Mouse (Mus musculus) lung, embryonic 16.5 days (tissue): ENCODE data around the gene Nrm. TPM values are rescaled to one million over a fixed set of nuclear protein-coding genes. Genes with fewer than 3 reads are reported as not detected.

Experiments
- ATAC-seq: fragments of 200-750 bp; cut with Nextera tagmentation; 2 replicates; pipeline ENCODE4 v1.8.0; 2017; ENCODE audit warnings: low read depth, mild to moderate bottlenecking, moderate library complexity
- H3K27ac ChIP-seq: fragments of 300-500 bp; sonication (generic); 2 replicates; pipeline ENCODE4 v1.5.1; 2014; ENCODE audit warnings: mild to moderate bottlenecking, control low read depth, low read length
- H3K27me3 ChIP-seq: fragments of 300-500 bp; sonication (generic); 2 replicates; pipeline ENCODE4 v1.6.1; 2014; ENCODE audit warnings: low read depth, low read length, mixed read lengths; ENCODE audit not compliant: control insufficient read depth, insufficient read depth
- H3K36me3 ChIP-seq: fragments of 300-500 bp; sonication (generic); 2 replicates; pipeline ENCODE4 v1.6.1; 2014; ENCODE audit warnings: low read length; ENCODE audit not compliant: control insufficient read depth, insufficient read depth
- H3K4me1 ChIP-seq: fragments of 300-500 bp; sonication (generic); replicated peaks from 2 replicates; pipeline ENCODE4 v1.6.1; 2014; ENCODE audit warnings: low read length, mixed read lengths; ENCODE audit not compliant: control insufficient read depth, insufficient read depth
- H3K4me2 ChIP-seq: fragments of 300-500 bp; sonication (generic); 2 replicates; pipeline ENCODE4 v1.6.1; 2014; ENCODE audit warnings: low read depth, low read length, control low read depth
- H3K4me3 ChIP-seq: fragments of 300-500 bp; sonication (generic); 2 replicates; pipeline ENCODE4 v1.5.1; 2014; ENCODE audit warnings: mild to moderate bottlenecking, low read length, control low read depth
- H3K9ac ChIP-seq: fragments of 300-500 bp; sonication (generic); 2 replicates; pipeline ENCODE4 v1.6.1; 2014; ENCODE audit warnings: low read length, control low read depth
- H3K9me3 ChIP-seq: fragments of 300-500 bp; sonication (generic); 2 replicates; pipeline ENCODE4 v1.6.1; 2016; ENCODE audit warnings: low read length; ENCODE audit not compliant: control insufficient read depth
- WGBS: fragments of 180-500 bp; shearing (Covaris S2); extraction: QIAGEN DNeasy Blood & Tissue Kit; methylation state at CpG from one replicate; pipeline ENCODE4 v1.1.7; 2014; 5-methylcytosine and 5-hydroxymethylcytosine counted together
- polyA plus RNA-seq: library from polyadenylated mRNA; unstranded; fragments of >200 nt; fragmentation: Nextera tagmentation; extraction: Ambion mirVana; gene quantifications from 2 replicates; pipeline ENCODE4 v1.2.1, GENCODE M21; 2015

Gene Nrm
- polyA plus RNA-seq, result 65.6 and 67.9 TPM in 2 replicates

DNA sequence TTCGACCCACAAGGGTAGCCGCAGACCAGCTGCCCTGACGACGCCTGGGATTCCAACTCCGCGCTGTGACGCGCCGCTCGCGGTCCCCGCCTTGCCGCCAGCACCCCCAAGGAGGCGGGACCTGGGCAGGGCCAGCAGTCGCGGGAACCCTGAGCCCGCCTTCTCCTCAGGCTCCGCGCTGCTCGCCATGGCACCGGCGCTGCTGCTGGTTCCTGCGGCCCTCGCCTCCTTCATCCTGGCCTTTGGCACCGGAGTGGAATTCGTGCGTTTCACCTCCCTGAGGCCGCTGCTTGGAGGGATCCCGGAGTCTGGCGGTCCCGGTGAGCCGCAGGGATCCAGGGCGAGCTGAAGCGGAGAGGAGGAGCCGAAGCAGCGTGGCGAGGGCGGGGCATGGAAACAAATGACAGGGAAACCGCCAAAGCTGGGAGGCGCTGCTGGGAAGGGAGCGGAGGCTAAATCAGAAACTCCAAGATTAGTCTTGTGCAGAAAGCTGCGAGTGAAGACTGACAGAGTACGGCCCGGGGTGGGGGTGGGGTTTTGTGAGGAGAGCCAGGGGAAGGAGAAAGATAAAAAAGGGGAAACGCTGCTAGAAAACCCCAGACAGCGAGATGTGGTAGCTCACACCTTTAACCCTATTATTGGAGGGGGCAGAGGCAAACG, at the start of gene Nrm:
Nrm (plus strand) TSS at position 121 of the 660 bp plus-strand sequence.
- H3K27ac ChIP-seq, result peak within 1 kb of the TSS; percentile 96
- peaks cover 15% of the 10 kb centered on the region for H3K36me3 ChIP-seq
- H3K9ac ChIP-seq, result peak within 1 kb of the TSS; percentile 81
- peak; percentile 91 for ATAC-seq
- H3K27me3 ChIP-seq, result no peaks in the 10 kb centered on the region
- H3K4me3 ChIP-seq, result peak within 1 kb of the TSS; percentile 88
- H3K4me2 ChIP-seq, result peak within 1 kb of the TSS; percentile 78
- under 1% methylated on average over 47 of the region's 47 CpGs for WGBS
- H3K9me3 ChIP-seq, result no peaks in the 10 kb centered on the region
- H3K4me1 ChIP-seq, result peaks cover 13% of the 10 kb centered on the region

DNA sequence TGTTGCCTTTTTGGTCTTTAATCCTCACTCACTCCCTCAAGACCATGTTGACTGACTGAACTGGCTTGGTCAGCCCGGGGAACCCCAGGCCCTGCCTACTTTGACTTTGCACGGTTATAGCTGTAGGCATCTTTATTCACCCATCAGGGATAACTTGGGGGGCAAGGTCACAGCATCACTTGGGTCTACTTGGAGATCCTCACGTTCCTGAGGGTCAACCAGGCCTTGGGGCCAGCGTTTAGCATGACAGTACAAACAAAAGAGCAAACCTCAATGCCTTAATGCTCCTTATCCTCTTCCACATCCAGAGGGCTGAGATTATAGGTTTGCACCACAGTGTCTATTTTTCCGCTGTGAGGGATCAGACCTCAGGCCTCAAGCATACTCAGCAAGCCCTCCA, 48.8 kb upstream of the Nrm start:
- Histone ChIP-seq H3K27me3 (no peaks in the 10 kb centered on the region), H3K4me2 (no peak overlapping the region), H3K36me3 (no peaks in the 10 kb centered on the region), H3K9ac (no peak overlapping the region), H3K27ac (peak overlapping the region; percentile 94), H3K9me3 (no peaks in the 10 kb centered on the region), H3K4me1 (peaks cover 47% of the 10 kb centered on the region), H3K4me3 (no peak overlapping the region)
- WGBS, result 69% methylated on average over 5 of the region's 5 CpGs
- ATAC-seq, result no peak

DNA sequence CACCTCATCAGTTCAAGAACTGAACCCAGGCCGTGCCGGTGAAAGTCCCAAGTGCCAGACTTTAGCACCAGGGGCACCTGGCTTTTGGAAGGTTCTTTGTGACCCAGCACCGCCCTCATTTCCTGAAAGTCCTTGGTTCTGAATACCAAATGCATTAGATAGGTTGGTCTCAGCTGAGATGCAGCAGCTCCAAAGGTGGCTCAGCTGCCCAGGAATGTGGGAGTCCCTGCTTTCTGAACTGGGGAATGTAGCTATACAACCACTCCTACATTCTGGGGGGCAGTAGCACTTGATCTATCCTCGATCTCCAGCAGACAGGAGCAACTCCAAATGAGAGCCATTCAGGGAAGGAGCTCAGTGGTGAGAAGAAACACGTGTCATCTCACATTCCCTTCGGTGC, 48.4 kb upstream of the Nrm start:
- Histone ChIP-seq H3K27ac (peak overlapping the region; percentile 94), H3K9me3 (no peaks in the 10 kb centered on the region), H3K36me3 (no peaks in the 10 kb centered on the region), H3K27me3 (no peaks in the 10 kb centered on the region), H3K4me2 (no peak overlapping the region), H3K9ac (peak overlapping the region; percentile 29; the same call in 1 of the 2 replicates), H3K4me1 (peaks cover 51% of the 10 kb centered on the region), H3K4me3 (no peak overlapping the region)
- ATAC-seq, result peak; percentile 19
- 42% methylated on average over 6 of the region's 6 CpGs for WGBS

DNA sequence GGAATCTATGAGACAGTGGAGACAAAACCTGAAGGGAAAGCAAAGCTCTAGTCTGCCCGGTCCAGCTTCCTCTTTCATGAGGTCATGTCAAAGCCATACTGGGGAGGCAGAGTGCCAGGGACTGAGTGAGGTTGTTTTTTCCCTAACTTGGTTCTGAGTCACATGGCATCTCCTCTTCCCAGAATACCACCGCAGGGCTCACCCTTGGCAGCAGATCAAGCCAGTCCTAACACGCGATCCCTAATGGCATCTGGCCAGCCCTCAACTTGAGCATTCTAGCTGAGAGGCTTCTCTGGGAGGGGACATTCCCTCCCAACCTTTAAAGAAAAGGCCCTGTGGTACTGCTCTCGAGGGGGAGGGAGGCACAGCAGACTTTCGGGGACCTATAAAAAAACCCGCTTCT, 47.9 kb upstream of the Nrm start:
- peaks cover 50% of the 10 kb centered on the region for H3K4me1 ChIP-seq
- H3K9me3 ChIP-seq, result no peaks in the 10 kb centered on the region
- H3K27ac ChIP-seq, result peak overlapping the region; percentile 94
- peak; percentile 91 for ATAC-seq
- H3K4me3 ChIP-seq, result no peak overlapping the region
- peak overlapping the region; percentile 29; the same call in 1 of the 2 replicates for H3K9ac ChIP-seq
- 9% methylated on average over 7 of the region's 7 CpGs for WGBS
- H3K27me3 ChIP-seq, result no peaks in the 10 kb centered on the region
- no peaks in the 10 kb centered on the region for H3K36me3 ChIP-seq
- H3K4me2 ChIP-seq, result no peak overlapping the region

DNA sequence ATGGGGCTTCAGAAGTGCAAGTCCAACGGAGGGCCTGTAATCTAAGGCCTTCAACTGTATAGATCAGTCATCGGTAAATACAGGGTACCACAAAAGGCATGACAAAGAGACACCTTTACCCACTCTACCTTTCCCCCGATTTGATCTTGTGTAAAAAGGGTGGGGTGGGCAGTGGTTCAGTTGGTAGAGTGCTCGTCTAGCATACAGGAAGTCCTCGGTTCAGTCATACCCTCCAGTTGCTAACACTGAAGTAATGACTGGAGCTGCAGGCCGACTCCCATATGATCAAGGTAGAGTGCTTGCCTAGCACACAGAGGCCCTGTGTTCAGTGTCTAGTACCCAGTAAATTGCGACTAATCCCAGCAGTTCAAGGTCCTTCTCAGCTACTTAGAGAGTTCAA, 47.5 kb upstream of the Nrm start:
- Histone ChIP-seq H3K9me3 (no peaks in the 10 kb centered on the region), H3K4me1 (peaks cover 50% of the 10 kb centered on the region), H3K36me3 (no peaks in the 10 kb centered on the region), H3K4me2 (0 out of 2 replicates have a peak overlapping the region, but pooled peaks have one; percentile 3), H3K27ac (peak overlapping the region; percentile 94), H3K4me3 (no peak overlapping the region), H3K9ac (no peak overlapping the region), H3K27me3 (no peaks in the 10 kb centered on the region)
- ATAC-seq, result peak; percentile 50
- 47% methylated on average over 7 of the region's 7 CpGs for WGBS

DNA sequence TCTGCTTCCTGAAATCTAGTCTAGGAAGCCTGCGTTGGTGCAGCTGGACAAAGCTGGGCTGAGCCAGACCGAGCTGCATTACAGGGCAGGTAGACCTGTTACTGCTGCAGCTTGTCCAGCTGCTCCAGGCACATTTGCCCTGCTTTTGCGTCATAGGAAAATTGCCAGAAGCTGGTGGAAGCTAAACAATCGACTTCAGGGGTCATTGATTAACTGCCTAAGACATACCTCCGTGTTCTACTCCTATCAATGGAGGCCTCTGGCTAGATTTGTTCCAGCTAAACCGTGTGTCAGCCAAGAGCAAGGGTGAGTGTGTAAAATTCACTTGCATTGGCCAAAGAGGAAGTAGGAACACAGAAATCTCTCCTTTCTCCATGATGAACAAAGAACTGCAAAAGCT, 46.4 kb upstream of the Nrm start:
- WGBS, result 38% methylated on average over 6 of the region's 6 CpGs
- peak overlapping the region; percentile 51 for H3K27ac ChIP-seq
- no peak overlapping the region for H3K4me2 ChIP-seq
- H3K9me3 ChIP-seq, result no peaks in the 10 kb centered on the region
- H3K27me3 ChIP-seq, result no peaks in the 10 kb centered on the region
- H3K9ac ChIP-seq, result no peak overlapping the region
- H3K4me1 ChIP-seq, result peaks cover 50% of the 10 kb centered on the region
- H3K36me3 ChIP-seq, result no peaks in the 10 kb centered on the region
- no peak for ATAC-seq
- no peak overlapping the region for H3K4me3 ChIP-seq

DNA sequence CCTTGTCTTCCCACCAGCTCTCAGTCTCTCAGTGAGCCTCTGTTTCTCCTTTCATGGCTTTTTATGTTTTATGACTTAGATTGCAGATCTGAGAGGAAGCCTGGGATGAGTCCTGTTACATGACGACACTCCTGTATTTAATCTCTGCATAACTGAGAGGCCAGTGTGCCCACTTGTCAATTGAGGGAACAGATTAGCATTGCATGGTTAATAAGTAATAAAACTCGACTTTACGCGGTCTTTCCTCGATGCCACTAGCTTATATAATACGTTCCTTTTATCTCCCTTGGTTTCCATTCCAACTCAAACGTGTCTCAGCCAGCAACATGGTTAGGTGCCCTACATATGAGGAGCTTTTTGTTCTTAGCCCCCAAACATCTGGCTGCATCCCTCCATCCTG, 45.3 kb upstream of the Nrm start:
- Histone ChIP-seq H3K9ac (no peak overlapping the region), H3K4me2 (no peak overlapping the region), H3K9me3 (no peaks in the 10 kb centered on the region), H3K4me3 (no peak overlapping the region), H3K36me3 (no peaks in the 10 kb centered on the region), H3K27me3 (no peaks in the 10 kb centered on the region), H3K27ac (0 out of 2 replicates have a peak overlapping the region, but pooled peaks have one; percentile 4), H3K4me1 (peaks cover 53% of the 10 kb centered on the region)
- 52% methylated on average over 7 of the region's 7 CpGs for WGBS
- ATAC-seq, result no peak

DNA sequence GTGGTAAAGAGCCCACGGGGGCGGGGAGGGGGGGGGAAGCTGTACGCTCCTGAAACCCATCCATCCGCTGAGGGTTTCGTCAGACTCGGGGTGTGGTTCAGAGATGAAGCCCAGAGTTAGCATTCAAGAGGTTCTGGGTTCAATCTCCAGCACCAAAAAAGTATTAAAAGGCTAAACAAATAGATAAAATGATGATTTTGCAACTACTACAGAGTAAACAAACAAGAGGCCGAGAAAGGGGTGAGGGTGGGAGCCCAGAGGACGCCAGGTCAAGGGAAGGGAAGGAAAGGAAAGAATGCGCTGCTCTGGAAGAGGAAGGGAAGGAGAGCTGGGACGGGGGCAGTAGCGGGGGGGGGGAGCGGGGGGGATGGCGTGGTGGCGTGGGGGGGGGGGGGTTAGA, 44.4 kb upstream of the Nrm start:
- Histone ChIP-seq H3K9ac (no peak overlapping the region; the same call in 1 of the 2 replicates), H3K9me3 (no peaks in the 10 kb centered on the region), H3K36me3 (no peaks in the 10 kb centered on the region), H3K4me2 (no peak overlapping the region), H3K27me3 (no peaks in the 10 kb centered on the region), H3K4me3 (no peak overlapping the region), H3K27ac (0 out of 2 replicates have a peak overlapping the region, but pooled peaks have one; percentile 45), H3K4me1 (peaks cover 54% of the 10 kb centered on the region)
- ATAC-seq, result no peak
- WGBS, result 32% methylated on average over 8 of the region's 14 CpGs

DNA sequence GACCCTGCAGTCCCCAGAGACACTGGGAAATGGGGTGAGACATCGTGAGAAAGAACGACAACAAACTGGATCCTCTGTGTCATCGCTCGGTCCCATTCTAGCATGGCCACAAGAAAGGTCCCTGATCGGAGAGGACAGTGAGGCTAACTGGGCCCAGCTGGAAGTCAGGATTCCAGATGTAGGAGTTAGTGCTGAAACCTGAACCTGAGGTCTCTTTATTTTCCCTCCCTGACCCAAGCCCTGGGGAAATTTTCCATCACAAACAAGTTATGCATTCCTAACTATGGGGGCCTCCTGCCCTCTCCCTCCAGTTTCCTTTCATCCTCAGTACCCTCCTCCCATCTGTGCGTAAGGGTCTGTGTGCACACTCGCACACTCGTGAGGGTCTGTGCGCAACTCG, 43.9 kb upstream of the Nrm start:
- ATAC-seq, result no peak
- Histone ChIP-seq H3K36me3 (no peaks in the 10 kb centered on the region), H3K9me3 (no peaks in the 10 kb centered on the region), H3K27ac (peak overlapping the region; percentile 45; the same call in 1 of the 2 replicates), H3K27me3 (no peaks in the 10 kb centered on the region), H3K4me1 (peaks cover 54% of the 10 kb centered on the region), H3K4me3 (no peak overlapping the region), H3K4me2 (no peak overlapping the region), H3K9ac (peak overlapping the region; percentile 18; the same call in 1 of the 2 replicates)
- WGBS, result 39% methylated on average over 10 of the region's 10 CpGs
